Mouse (Mus musculus): ENCODE measurements at regions not wholly inside any gene's neighbourhood (a gene's known extent, or its start where the extent isn't known, plus 50 kb on each side); places are given as distances from the start of the nearest gene placed in this dataset.
"Not testable (repeated sequence)": the region's sequence is repeated elsewhere in the genome, so short reads cannot be mapped to it uniquely, and the experiment has no call there.

GRCm38 (mm10) chr3:6107377-6108155 is 357.0 kb downstream of the Gm8797 start:
- no peak for ATAC-seq (ENCODE audit: insufficient number of reproducible peaks, low FRiP score, low TSS enrichment)

GRCm38 (mm10) chr3:6118721-6119120 is 368.1 kb downstream of the Gm8797 start:
- ATAC-seq (ENCODE audit: insufficient number of reproducible peaks, low FRiP score, low TSS enrichment) = no peak

- not testable (repeated sequence) for ATAC-seq (ENCODE audit: insufficient number of reproducible peaks, low FRiP score, low TSS enrichment)
Measured at GRCm38 (mm10) chr3:6135754-6136153, 385.1 kb downstream of the Gm8797 start.

- no peak; the same call in 1 of the 2 replicates for ATAC-seq (ENCODE audit: insufficient number of reproducible peaks, low FRiP score, low TSS enrichment)
Measured at GRCm38 (mm10) chr3:6137374-6137773, 386.8 kb downstream of the Gm8797 start.

GRCm38 (mm10) chr3:6173775-6174174 is 423.2 kb downstream of the Gm8797 start:
- no peak for ATAC-seq (ENCODE audit: insufficient number of reproducible peaks, low FRiP score, low TSS enrichment)

- ATAC-seq (ENCODE audit: insufficient number of reproducible peaks, low FRiP score, low TSS enrichment) = no peak
Measured at GRCm38 (mm10) chr3:6182533-6182932, 431.9 kb downstream of the Gm8797 start.

- ATAC-seq (ENCODE audit: insufficient number of reproducible peaks, low FRiP score, low TSS enrichment) = no peak
Measured at GRCm38 (mm10) chr3:6183400-6183799, 432.8 kb downstream of the Gm8797 start.

- no peak for ATAC-seq (ENCODE audit: insufficient number of reproducible peaks, low FRiP score, low TSS enrichment)
Measured at GRCm38 (mm10) chr3:6204656-6205055, 415.6 kb downstream of the 1700008P02Rik start.

- ATAC-seq (ENCODE audit: insufficient number of reproducible peaks, low FRiP score, low TSS enrichment) = no peak
Measured at GRCm38 (mm10) chr3:6228685-6229084, 391.6 kb downstream of the 1700008P02Rik start.

All from cerebellum, adult (tissue).